Mouse (Mus musculus): ENCODE measurements around the gene Nufip2.

Nufip2 gene

DNA sequence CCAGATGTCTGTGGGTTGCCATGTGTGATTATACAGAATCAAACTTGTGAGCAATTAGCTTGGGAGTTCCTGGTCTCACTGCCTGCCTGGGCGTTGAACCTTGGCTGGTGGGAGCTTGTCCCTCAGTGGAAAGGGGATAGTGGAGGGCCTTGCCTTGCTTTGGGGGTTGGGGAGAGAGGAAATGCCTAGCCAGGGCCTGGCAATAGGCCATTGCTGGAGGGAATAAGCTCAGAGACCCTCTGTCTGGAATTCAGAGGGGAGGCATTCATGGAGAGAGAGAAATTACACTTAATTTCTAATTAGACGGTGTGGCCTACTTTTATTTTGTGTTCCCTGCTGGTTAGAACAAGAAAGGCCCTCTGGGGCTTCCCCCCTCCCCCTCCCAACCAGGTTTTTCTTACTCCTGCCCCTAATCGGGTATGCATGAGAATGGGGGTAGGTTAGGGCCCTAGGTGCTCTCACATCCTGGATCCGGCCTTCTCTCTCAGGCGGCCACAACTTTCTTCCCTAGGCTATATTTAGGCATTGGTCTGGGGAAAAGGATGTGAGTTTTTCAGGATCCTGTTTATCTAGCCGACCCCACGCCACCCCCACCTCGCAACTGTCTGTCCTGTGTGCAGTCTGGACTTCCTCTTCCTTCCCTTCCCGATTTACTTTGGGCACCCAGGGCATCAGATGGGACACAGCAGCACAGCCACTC is 89.9 kb downstream of the Nufip2 start:
- DNase-seq = peak; percentile 54

DNA sequence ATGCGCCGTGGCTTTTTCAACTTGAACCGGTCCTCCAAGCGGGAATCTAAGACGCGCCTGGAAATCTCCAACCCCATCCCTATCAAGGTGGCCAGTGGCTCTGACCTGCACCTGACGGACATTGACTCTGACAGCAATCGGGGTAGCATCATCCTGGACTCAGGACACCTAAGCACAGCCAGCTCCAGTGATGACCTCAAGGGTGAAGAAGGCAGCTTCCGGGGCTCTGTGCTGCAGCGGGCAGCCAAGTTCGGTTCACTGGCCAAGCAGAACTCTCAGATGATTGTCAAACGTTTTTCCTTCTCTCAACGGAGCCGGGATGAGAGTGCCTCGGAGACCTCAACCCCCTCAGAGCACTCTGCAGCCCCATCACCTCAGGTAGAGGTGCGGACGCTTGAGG is 91.5 kb downstream of the Nufip2 start:
- DNase-seq = no peak

DNA sequence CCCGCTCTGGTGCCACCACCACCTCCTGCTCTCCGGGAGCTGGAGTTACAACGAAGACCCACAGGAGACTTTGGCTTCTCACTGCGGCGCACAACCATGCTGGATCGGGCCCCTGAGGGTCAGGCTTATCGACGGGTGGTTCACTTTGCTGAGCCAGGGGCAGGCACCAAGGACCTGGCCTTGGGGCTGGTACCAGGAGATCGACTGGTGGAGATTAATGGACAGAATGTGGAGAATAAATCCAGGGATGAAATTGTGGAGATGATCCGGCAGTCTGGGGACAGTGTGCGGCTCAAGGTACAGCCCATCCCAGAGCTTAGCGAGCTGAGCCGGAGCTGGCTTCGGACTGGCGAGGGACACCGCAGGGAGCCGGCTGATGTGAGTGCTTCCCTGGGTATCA is 92.0 kb downstream of the Nufip2 start:
- DNase-seq = no peak

DNA sequence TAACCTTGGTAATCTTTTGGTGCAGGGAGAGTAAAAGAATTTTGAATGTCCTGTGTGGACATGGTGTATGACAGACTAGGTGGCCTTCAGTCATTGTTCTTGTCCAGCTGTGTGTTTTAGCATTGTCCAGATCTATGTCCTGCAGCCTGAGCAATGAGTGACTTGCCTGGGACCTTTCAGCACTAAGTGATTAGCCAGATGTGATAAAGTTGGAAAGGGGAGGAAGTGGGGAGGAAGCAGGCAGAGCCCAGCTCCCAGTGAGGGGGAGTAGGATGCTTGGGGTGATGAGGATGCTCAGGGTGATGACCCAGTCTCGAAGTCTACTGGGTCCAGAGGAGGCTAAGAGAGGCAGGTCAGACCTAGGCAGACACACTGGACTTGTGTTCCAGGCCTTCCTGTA is 93.3 kb downstream of the Nufip2 start:
- no peak for DNase-seq

GRCm38 (mm10) chr11:77781088-77781487 is 95.1 kb downstream of the Nufip2 start:
- DNase-seq = no peak

DNA sequence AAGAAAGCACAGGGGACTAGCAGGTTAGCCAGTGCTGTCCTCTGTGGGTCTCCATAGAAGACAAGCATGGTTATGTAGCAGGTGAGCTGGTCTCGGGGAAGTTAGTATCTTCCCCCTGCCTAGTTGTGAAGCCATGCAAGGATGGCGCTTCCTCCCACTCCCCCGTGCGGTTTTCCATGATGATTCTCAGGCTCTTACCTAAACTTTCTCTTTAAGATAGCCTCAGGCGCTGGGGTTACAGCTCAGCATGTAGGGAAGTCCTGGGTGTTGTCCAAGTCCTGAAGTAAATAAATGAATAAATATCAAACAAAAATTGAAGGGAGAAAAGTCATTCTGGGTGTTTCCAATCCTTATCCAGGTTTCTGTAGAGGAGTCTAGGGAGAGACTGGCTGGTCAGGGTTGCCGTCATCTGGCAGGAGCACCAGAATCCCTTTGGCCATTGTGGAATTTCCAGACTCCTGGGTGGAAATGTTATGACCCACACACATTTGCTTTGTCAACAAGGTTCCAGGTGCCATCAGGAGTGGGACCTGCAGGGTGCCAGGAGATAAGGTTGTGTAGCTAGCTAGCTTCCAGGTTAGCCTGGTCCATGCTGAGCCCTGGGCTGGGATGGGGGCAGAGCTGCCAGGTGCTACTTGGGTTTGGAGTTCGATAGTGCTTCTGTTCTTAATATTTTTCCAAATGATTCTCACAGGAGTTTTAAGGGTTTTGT is 96.3 kb downstream of the Nufip2 start:
- no peak for DNase-seq

- DNase-seq = peak; percentile 76
These were observed 97.3 kb downstream of the Nufip2 start for GRCm38 (mm10) chr11:77783211-77783746.

- peak; percentile 71 for DNase-seq
These were observed 98.0 kb downstream of the Nufip2 start for GRCm38 (mm10) chr11:77783747-77784646.

- no peak for DNase-seq
These were observed 98.9 kb downstream of the Nufip2 start for GRCm38 (mm10) chr11:77784894-77785293.

DNA sequence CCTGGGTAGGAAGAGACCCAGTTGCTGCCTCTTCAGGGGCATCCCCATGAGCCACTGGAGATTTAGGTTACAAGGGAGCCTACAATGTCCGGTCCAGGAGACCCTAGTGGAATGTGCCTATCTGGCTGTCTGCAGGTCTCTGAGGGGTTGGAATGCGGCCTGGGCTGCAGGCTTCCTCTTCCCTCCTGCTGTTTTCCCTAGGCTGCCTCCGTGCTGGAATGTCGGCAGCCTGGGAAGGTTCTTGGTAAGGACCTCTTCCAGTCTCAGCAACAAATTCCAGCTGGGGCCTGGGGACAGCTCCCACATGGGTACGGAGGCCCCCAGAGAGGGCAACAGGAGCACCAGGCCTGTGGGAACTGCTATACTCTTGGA is 99.4 kb downstream of the Nufip2 start:
- peak; percentile 72 for DNase-seq

DNA sequence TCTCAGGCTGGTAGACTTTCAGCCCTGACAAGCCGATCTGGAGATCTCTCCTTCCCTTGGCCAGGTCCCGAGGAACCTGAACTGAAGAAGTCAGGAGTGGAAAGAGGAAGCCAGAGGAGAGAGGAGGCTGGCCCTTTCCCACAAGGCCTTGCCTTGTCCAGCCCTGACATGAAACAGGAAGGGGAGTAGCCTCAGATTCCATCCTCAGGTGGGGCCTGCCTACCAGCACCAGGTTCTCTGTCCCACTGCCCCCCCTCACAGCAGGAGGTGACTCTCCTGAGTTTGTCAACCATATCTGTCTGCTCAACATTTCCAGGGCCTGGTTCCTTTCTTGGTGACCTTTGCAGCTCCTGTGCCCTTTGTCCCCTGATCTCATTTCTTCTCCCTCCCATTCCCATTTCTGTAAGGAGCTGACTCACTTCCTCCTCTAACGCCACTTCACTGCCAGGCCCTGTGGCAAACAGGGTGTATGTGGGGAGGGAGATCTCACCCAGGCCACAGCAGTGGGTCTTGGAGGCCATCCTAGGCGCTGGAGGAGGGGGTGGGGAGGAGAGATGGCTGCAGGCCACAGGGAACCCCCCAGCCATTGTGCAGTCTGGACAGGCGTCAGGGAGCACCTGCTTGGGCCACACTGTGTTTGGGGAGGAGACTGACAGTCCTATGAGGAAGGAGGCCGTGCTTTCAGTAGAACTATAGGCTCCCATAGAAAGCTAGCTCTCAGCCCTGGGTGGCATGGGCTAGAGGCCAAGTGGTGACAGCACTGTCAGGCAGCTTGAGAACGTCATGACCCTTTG is 100.0 kb downstream of the Nufip2 start:
- peak; percentile 82 for DNase-seq

DNA sequence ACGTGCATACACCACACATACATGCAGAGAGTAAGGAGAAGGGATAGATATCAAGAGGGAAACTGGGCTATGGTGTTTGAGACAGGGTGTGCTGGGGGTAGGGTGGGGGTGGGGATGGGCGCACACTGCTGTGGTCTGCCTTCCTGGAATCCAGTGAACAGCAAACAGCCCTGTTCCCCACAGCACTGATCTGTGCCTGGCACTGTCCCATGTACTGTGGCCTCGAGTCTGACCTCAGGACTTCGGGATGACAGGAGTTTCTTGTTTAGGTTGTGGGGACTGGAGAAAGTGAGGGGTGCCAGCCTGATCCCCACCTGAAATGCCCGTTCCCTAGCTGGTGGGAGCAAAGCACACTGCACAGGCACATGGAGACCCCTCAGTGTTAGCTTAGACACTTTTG is 101.8 kb downstream of the Nufip2 start, which contains the start of gene Gm10277:
TSS of gene Gm10277 (minus strand) at position 41 of the 400 bp plus-strand sequence.
- DNase-seq = no peak

- DNase-seq = no peak
These were observed 103.6 kb downstream of the Nufip2 start for GRCm38 (mm10) chr11:77789512-77789911.

- DNase-seq = no peak
These were observed 104.3 kb downstream of the Nufip2 start for GRCm38 (mm10) chr11:77790286-77790685.

DNA sequence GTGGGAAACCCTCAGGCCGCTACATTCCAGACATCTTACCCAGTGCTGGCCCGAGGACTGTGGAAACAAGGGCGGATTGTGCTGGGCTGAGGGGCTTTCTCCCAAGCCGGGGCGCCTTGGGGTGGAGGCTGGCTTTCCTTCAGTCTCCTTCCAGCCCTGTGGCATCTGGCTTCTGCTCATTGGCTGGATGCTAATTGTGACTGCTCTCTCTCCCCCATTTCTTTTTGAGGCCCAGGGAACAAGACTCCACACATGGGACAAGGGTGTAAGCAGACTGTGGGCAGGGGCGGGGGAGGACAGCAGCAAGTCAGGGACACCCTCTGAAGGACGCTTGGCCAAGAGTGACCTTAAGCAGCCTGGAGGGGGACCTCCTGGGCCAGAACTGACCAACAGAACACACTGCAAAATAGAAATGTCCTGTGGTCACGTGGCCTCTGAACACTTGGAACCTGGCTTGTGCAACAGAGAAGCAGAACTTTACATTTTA is 105.3 kb downstream of the Nufip2 start:
- peak; percentile 47 for DNase-seq

All from kidney, postnatal 14 days (tissue).